Mouse (Mus musculus) kidney, adult 2 months (tissue): ENCODE data around the gene Epb42.

Source experiments
- CTCF ChIP-seq: fragments of 200-500 bp; conservative IDR thresholded peaks from 2 replicates; pipeline ENCODE4 v1.5.1; 2011; ENCODE audit warnings: low read depth, mild to moderate bottlenecking, control low read depth, low read length, moderate library complexity, mixed read lengths; ENCODE audit not compliant: insufficient read depth, insufficient read length
- POLR2A ChIP-seq: fragments of 200-500 bp; IDR thresholded peaks from one replicate; pipeline ENCODE4 v1.6.1; 2011; ENCODE audit warnings: low read depth, low read length, control low read depth

- TF ChIP-seq POLR2A (no peak), CTCF (no peak)
These were observed 35.0 kb upstream of the Epb42 start for GRCm38 (mm10) chr2:121071871-121072270.
